Mouse (Mus musculus) frontal cortex, postnatal 14 days (tissue): ENCODE measurements around the gene Gm49392.
"Not testable (repeated sequence)": the region's sequence is repeated elsewhere in the genome, so short reads cannot be mapped to it uniquely, and the experiment has no call there.

ENCODE experiments used
- DNase-seq, 2 experiments: peaks; one replicate each; pipeline ENCODE4 v3.0.0; 2022; ENCODE audit warnings: low spot score in 2 of 2

Gm49392 gene

DNA sequence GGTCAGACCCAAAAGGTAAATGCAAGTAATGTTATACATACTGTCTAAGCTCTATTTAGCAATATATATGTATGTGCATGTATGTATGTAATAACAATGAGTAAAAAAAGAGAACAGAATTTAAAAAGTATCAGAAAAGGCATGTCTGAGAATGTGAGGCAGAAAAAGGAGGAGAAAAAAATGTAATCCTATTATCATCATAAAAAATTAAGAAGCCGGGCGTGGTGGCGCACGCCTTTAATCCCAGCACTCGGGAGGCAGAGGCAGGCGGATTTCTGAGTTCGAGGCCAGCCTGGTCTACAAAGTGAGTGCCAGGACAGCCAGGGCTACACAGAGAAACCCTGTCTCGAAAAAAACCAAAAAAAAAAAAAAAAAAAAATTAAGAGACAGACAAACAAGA is at the start of gene Gm49392:
Gm49392 (minus strand) TSS at position 101 of the 400 bp plus-strand sequence.
- not testable (repeated sequence) for DNase-seq

- DNase-seq, result not testable (repeated sequence)
Measured at GRCm38 (mm10) chr13:60941884-60942283, 45.2 kb upstream of the Gm49392 start, which contains the start of gene Tpbpa. TSS of gene Tpbpa (minus strand) at chr13:60941984.

- no peak for DNase-seq
Measured at GRCm38 (mm10) chr13:60936500-60936901, 39.8 kb upstream of the Gm49392 start, which contains the start of the genes Gm49391 and Ctla2a. TSS of gene Gm49391 (minus strand) at chr13:60936571. TSS of gene Ctla2a (minus strand) at chr13:60936625.

DNA sequence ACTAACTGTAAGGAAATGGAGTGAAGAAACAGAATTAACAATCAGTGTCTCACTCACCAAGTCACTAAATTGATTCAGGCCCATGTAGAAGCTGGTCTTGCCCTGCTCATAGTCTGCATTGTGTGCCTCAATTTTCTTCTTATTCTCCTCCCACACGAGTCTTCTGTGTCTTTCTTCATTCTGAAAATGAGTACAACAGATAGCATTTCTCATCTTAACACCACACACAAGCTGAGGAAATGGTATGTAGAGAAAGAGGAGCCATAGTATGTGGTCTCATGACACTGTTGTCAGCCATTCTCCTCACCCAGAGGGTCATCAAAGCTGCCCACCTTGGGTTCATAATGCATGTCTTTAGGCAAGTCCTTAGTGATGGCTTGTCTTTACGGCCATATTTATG is 38.8 kb upstream of the Gm49392 start, which contains the start of gene Gm49393:
Gm49393 (minus strand) TSS at position 101 of the 400 bp plus-strand sequence.
- DNase-seq, result not testable (repeated sequence)

GRCm38 (mm10) chr13:60904780-60905179 is 8.1 kb upstream of the Gm49392 start, which contains the start of gene Tpbpb:
TSS of gene Tpbpb (minus strand) at chr13:60904880.
- DNase-seq, result not testable (repeated sequence)

- DNase-seq, result peak in 1 of 2 experiments; percentile 2
Measured at GRCm38 (mm10) chr13:60897328-60897727, 634 bp upstream of the Gm49392 start, which contains the start of gene Ctla2b. TSS of gene Ctla2b (minus strand) at chr13:60897447.

- no peak for DNase-seq
Measured at GRCm38 (mm10) chr13:60895406-60896160, 1.1 kb downstream of the Gm49392 start.

- no peak for DNase-seq
Measured at GRCm38 (mm10) chr13:60892301-60892700, 4.4 kb downstream of the Gm49392 start.

DNA sequence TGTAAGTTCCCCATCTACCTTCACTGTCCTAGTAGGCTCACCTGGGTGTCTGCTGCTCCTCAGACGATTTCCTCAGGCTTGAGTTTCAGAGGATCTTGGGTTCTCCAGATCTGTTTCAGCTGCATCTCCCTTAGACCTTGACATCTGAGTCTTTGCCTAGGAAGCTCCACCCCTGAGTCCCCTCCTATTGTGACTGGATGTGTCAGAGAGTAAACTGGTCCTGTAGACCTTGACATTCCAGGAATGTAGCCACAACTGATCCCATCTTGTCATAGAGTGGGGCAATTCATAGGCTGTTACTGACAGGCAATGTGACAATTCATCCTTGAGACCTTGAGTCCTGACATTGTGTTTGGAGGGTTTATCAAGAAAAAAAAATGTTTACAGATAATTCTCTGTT is 32.4 kb downstream of the Gm49392 start, which contains the start of gene 4930486L24Rik:
4930486L24Rik (minus strand) TSS at position 195 of the 400 bp plus-strand sequence.
- no peak for DNase-seq

DNA sequence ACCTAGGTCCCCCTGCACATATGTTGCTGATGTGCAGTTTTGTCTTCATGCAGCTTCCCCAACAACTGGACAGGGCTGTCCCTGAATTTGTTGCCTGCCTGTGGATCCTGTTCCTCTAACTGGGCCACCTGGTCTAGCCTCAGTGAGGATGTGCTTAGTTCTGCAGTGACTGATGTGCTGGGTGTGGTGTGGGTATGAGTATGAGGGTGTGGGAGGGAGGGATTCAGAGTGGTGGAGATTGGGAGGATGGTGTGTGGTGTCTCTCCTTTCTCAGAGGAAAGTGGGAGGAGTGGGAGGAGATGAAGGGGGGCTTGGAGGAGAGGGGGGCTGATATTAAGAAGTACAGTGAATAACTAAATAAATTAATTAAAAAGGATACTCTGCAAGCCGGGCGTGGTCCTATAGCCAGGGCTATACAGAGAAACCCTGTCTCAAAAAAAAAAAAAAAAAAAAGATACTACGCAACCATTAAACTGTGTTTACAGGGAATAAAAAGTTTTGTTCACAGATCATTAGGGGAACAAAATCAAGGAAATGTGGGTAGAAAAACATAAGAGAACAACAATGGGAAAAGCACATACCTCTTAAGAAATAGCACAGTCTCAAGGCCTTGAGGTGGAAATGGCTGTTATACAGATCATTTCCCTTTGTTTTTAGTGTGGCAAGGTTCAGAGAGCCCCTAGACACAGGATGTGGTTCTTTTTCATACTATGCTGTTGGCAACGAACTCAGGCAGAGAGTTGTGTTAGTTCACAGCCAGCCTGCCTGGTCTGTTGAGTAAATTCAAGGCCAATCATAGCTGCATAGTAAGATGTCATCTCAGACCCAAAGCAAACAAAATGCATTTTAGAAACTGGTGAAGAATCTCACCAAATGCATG is 48.2 kb downstream of the Gm49392 start:
- DNase-seq, result no peak

DNA sequence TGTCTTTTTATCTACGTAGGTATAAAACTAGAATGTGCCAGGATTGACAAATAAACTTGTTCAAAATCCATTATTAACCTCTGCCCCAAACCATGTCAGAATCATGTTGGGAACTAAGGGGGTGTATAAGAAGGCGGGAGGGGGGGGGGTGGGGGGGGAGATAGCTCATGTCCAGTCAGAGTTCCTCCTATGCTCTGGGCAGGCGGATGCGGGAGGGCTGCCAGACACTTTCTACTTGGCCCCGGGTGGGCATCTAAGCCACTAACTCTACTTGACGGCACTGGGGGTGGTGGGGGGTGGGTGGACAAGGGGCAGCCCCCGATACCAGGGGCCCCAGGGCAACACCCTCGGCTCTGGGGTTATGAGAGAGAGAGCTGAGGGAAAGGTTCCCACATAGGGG is 53.5 kb downstream of the Gm49392 start:
- DNase-seq, result no peak

GRCm38 (mm10) chr13:60842703-60843102 is 54.0 kb downstream of the Gm49392 start:
- no peak for DNase-seq

GRCm38 (mm10) chr13:60839353-60839902 is 57.3 kb downstream of the Gm49392 start:
- DNase-seq, result no peak

GRCm38 (mm10) chr13:60826052-60826451 is 70.6 kb downstream of the Gm49392 start:
- no peak for DNase-seq

DNA sequence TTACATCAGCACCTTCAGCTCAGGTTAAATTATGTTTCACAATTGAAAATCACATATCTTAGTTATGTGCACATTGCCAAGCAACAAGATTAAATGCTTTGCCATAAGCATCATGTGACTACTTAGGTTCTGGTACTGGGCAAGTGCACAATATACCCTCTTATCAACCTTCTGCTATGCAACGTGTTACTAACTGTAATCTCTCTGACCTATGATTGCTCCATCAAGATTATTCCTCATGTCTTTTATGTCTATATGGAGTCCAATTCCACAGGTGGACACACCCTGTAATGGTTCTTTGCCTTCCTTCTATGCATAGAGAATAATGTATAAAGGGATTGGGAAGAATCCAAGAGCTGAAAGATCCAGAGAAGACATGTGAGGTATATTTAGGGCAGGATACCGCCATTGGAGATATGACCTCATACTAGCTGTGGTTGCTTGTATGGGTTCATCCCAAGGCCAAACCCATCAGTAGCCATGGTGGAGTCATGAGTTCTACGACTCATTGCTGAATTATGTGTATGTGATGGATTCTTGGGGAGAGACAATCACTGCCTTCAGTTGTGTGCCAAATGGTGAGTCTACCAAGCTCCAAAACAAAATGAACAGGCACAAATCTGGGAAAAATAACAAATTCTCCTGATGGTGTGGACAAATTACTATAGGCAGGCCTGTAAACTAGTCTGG is 76.1 kb downstream of the Gm49392 start:
- no peak for DNase-seq

DNA sequence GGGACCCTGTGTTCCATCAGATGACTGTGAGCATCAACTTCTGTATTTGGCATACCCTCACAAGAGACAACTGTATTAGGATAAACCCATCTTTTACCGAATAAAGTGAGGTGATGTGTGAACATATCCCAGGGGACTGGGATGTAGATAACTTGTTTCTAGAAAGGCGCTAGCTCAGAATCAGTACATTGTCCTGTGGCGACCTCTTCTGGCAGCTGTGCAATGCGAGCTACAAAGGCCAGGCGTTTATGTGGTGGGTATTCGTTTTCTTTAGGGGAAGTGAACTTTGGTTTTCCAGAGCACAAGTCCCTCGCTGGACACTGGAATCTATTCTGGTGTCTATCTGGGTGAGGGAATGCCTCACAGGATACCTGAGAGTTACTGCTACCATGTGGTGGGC is 77.2 kb downstream of the Gm49392 start:
- DNase-seq, result peak in 1 of 2 experiments; percentile 25

DNA sequence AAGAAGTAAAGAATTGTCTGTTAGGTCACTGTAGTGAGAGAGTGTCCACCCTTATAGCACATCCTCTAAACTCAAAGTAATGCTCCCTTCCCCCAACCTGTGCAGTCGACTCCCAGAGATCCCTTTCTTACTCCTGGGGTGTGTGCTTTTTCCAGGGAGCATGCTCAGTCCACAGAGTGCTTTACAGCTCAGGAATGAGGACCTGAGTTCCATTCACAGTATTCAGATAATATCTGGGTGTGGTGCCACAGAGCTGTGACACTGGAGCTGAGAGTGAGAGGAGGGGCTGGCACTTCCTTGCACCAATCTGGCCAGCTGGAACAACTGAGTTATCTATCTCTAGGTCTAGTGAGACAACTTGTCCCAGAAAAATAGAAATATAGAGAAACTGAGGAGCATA is 83.0 kb downstream of the Gm49392 start:
- DNase-seq, result no peak

DNA sequence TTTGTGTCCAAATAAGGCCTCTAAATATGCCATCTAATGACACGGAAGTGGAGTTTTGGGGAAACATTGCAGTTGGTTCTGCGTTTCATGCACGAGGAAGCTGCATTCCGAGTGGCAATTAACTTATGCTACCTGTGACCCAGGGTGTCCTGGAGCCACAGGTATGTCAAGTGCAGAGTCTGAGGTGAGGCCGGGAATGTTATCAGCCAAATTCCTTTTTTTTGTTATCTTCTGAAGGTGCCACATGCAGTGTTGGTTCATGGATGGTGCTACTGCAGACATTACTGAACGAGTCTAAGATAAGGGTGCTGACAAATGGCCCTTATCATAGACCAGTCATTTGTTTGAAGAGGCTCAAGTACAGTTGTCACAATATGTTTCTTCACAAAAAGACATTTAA is 83.9 kb downstream of the Gm49392 start:
- no peak for DNase-seq

DNA sequence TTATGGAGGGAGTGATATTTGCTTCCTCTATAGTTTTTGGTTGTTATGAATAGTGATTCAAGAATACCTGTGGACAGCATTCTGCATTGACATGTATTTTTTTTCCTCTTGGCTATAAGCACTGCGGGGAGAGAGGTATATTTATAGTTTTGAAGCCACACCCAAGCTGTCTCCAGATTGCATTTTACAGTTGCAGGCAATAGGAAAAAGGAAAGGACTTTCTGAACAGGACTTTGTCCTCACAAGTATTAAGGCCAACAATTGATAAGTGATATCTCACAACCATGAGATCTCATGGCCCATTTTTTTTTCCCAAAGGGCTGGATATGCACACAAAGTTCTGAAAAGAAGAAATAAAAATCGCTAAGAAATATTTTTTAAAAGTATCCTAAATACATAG is 87.0 kb downstream of the Gm49392 start:
- DNase-seq, result no peak

- no peak for DNase-seq
Measured at GRCm38 (mm10) chr13:60802749-60803148, 93.9 kb downstream of the Gm49392 start, which contains the start of gene Ctsll3. TSS of gene Ctsll3 (minus strand) at chr13:60802849.
